Mouse (Mus musculus) MEL (cell line): ENCODE measurements at regions not wholly inside any gene's neighbourhood (a gene's known extent, or its start where the extent isn't known, plus 50 kb on each side); places are given as distances from the start of the nearest gene placed in this dataset.

Source experiments
- DNase-seq: peaks from one replicate; pipeline ENCODE4 v3.0.0; 2011; ENCODE audit warnings: low read depth, low spot score
- H3K27ac ChIP-seq: 2 replicates; pipeline ENCODE4 v1.5.1; 2012; ENCODE audit warnings: low read depth, mild to moderate bottlenecking, control low read depth, low read length, moderate library complexity; ENCODE audit not compliant: control insufficient read depth
- H3K27me3 ChIP-seq, 2 experiments: fragments of 150-350 bp in 1 of 2; sonication (generic) in 1 of 2; 2 replicates each; pipeline ENCODE4 v1.6.1; 2012; ENCODE audit warnings: low read length in 2 of 2, mild to moderate bottlenecking in 2 of 2, improper control_type of control experiment in 1 of 2, moderate library complexity in 1 of 2; ENCODE audit not compliant: insufficient read depth in 2 of 2, control insufficient read depth in 1 of 2
- H3K36me3 ChIP-seq, 2 experiments: 2 replicates each; pipeline ENCODE4 v1.6.1; 2012 to 2014; ENCODE audit warnings: low read length in 2 of 2, improper control_type of control experiment in 1 of 2, inconsistent platforms in 1 of 2, mild to moderate bottlenecking in 1 of 2; ENCODE audit not compliant: insufficient read depth in 2 of 2, control insufficient read depth in 1 of 2
- H3K4me1 ChIP-seq, 2 experiments: fragments of 150-350 bp in 1 of 2; sonication (generic) in 1 of 2; 2 replicates each; pipeline ENCODE4 v1.6.1; 2012; ENCODE audit warnings: low read length in 2 of 2, improper control_type of control experiment in 1 of 2, mild to moderate bottlenecking in 1 of 2; ENCODE audit not compliant: insufficient read depth in 2 of 2, control insufficient read depth in 1 of 2
- H3K4me3 ChIP-seq, 2 experiments: fragments of 150-350 bp in 1 of 2; sonication (generic) in 1 of 2; 2 replicates each; pipeline ENCODE4 v1.5.1; 2012; ENCODE audit warnings: low read depth in 2 of 2, low read length in 2 of 2, mild to moderate bottlenecking in 2 of 2, moderate library complexity in 2 of 2, control low read depth in 1 of 2, improper control_type of control experiment in 1 of 2; ENCODE audit not compliant: control insufficient read depth in 1 of 2, insufficient read depth in 1 of 2
- H3K79me2 ChIP-seq: 2 replicates; pipeline ENCODE4 v1.6.1; 2012; ENCODE audit warnings: mild to moderate bottlenecking, low read length, moderate library complexity; ENCODE audit not compliant: control insufficient read depth, poor library complexity, insufficient read depth
- H3K9ac ChIP-seq: 2 replicates; pipeline ENCODE4 v1.6.1; 2012; ENCODE audit warnings: low read depth, mild to moderate bottlenecking, control low read depth, low read length, moderate library complexity; ENCODE audit not compliant: control insufficient read depth, poor library complexity, severe bottlenecking
- H3K9me3 ChIP-seq: fragments of 150-350 bp; sonication (generic); replicated peaks from 2 replicates; pipeline ENCODE4 v1.6.1; 2012; ENCODE audit warnings: mild to moderate bottlenecking, low read length, improper control_type of control experiment, moderate library complexity; ENCODE audit not compliant: insufficient read depth
- BHLHE40 ChIP-seq: IDR thresholded peaks from 2 replicates; pipeline ENCODE4 v1.6.1; 2012; ENCODE audit warnings: low read depth, mild to moderate bottlenecking, inconsistent platforms, low read length, improper control_type of control experiment, borderline replicate concordance
- CHD2 ChIP-seq: IDR thresholded peaks from 2 replicates; pipeline ENCODE4 v1.6.1; 2011; ENCODE audit warnings: low read length, improper control_type of control experiment
- GATA1 ChIP-seq: IDR thresholded peaks from 2 replicates; pipeline ENCODE4 v1.6.1; 2011; ENCODE audit warnings: low read depth, low read length, improper control_type of control experiment
- JUND ChIP-seq: IDR thresholded peaks from 2 replicates; pipeline ENCODE4 v1.6.1; 2011; ENCODE audit warnings: low read depth, mild to moderate bottlenecking, improper control_type of control experiment, low read length
- MAZ ChIP-seq: IDR thresholded peaks from 2 replicates; pipeline ENCODE4 v1.6.1; 2012; ENCODE audit warnings: low read depth, mild to moderate bottlenecking, inconsistent platforms, low read length, improper control_type of control experiment
- MEF2A ChIP-seq: IDR thresholded peaks from 2 replicates; pipeline ENCODE4 v1.6.1; 2014; ENCODE audit warnings: low read depth, mild to moderate bottlenecking, inconsistent platforms, low read length, improper control_type of control experiment; ENCODE audit not compliant: poor library complexity, insufficient replicate concordance, severe bottlenecking; ENCODE audit errors: extremely low read depth
- MYC ChIP-seq: IDR thresholded peaks from 2 replicates; pipeline ENCODE4 v1.6.1; 2011; ENCODE audit warnings: low read depth, mild to moderate bottlenecking, low read length, improper control_type of control experiment, moderate library complexity
- NRF1 ChIP-seq: IDR thresholded peaks from 2 replicates; pipeline ENCODE4 v1.6.1; 2014; ENCODE audit warnings: low read depth, mild to moderate bottlenecking, inconsistent platforms, low read length, improper control_type of control experiment, moderate library complexity; ENCODE audit not compliant: poor library complexity, insufficient read depth, severe bottlenecking
- POLR2A ChIP-seq, 2 experiments: IDR thresholded peaks; 2 replicates each; pipeline ENCODE4 v1.6.1; 2011 to 2012; ENCODE audit warnings: low read length in 2 of 2, mild to moderate bottlenecking in 2 of 2, control low read depth in 1 of 2, improper control_type of control experiment in 1 of 2, low read depth in 1 of 2, moderate library complexity in 1 of 2; ENCODE audit not compliant: control insufficient read depth in 1 of 2, insufficient read depth in 1 of 2, poor library complexity in 1 of 2
- POLR2AphosphoS2 ChIP-seq: IDR thresholded peaks from 2 replicates; pipeline ENCODE4 v1.6.1; 2011; ENCODE audit warnings: low read length, improper control_type of control experiment
- SIN3A ChIP-seq: IDR thresholded peaks from 2 replicates; pipeline ENCODE4 v1.6.1; 2012; ENCODE audit warnings: low read length, improper control_type of control experiment, inconsistent platforms
- SMC3 ChIP-seq: IDR thresholded peaks from 2 replicates; pipeline ENCODE4 v1.6.1; 2011; ENCODE audit warnings: low read depth, low read length, improper control_type of control experiment
- TBP ChIP-seq: IDR thresholded peaks from 2 replicates; pipeline ENCODE4 v1.8.0; 2011; ENCODE audit warnings: low read depth, low read length, improper control_type of control experiment
- ZMIZ1 ChIP-seq: IDR thresholded peaks from 2 replicates; pipeline ENCODE4 v1.6.1; 2012; ENCODE audit warnings: low read depth, mild to moderate bottlenecking, inconsistent platforms, low read length, improper control_type of control experiment, moderate library complexity

GRCm38 (mm10) chr3:123983045-123983444, 292.4 kb upstream of the Ndst3 start:
- no peaks in the 10 kb centered on the region for H3K79me2 ChIP-seq
- H3K36me3 ChIP-seq, result no peaks in the 10 kb centered on the region
- no peak overlapping the region for H3K27ac ChIP-seq
- H3K4me1 ChIP-seq, result no peaks in the 10 kb centered on the region
- no peak for TF ChIP-seq POLR2AphosphoS2
- no peak for TF ChIP-seq BHLHE40
- TF ChIP-seq SMC3, result no peak
- no peak for TF ChIP-seq MYC
- TF ChIP-seq MAZ, result no peak
- no peak for TF ChIP-seq NRF1
- no peak for TF ChIP-seq JUND
- TF ChIP-seq SIN3A, result no peak
- no peak for TF ChIP-seq CHD2
- no peak for TF ChIP-seq TBP
- H3K9ac ChIP-seq, result no peak overlapping the region
- H3K4me3 ChIP-seq, result no peak overlapping the region
- no peaks in the 10 kb centered on the region for H3K27me3 ChIP-seq
- DNase-seq, result no peak
- H3K9me3 ChIP-seq, result no peaks in the 10 kb centered on the region

- TF ChIP-seq JUND (no peak), POLR2A (IDR thresholded peaks at IDR 0.05; ENCODE audit: control insufficient read depth in 1 of 2, insufficient read depth in 1 of 2, low read depth in 1 of 2, low read length in 2 of 2, poor library complexity in 1 of 2) (no peak), BHLHE40 (no peak)
- TF ChIP-seq, all 39 proteins: peak for 0
- H3K4me3 ChIP-seq, result no peak overlapping the region; a peak in 1 of 4 replicates
- no peaks in the 10 kb centered on the region for H3K27me3 ChIP-seq
- H3K27ac ChIP-seq, result no peak overlapping the region
- no peaks in the 10 kb centered on the region for H3K9me3 ChIP-seq
- DNase-seq, result no peak
- no peaks in the 10 kb centered on the region for H3K4me1 ChIP-seq
- no peak overlapping the region for H3K9ac ChIP-seq
- no peaks in the 10 kb centered on the region for H3K79me2 ChIP-seq
- no peaks in the 10 kb centered on the region for H3K36me3 ChIP-seq
Measured at GRCm38 (mm10) chr3:123983530-123983929, 292.9 kb upstream of the Ndst3 start.

- no peaks in the 10 kb centered on the region for H3K9me3 ChIP-seq
- peak overlapping the region in 1 of 2 experiments; percentile 43; a peak in 2 of 4 replicates for H3K4me3 ChIP-seq
- H3K4me1 ChIP-seq, result no peaks in the 10 kb centered on the region
- H3K27me3 ChIP-seq, result no peaks in the 10 kb centered on the region
- no peaks in the 10 kb centered on the region for H3K36me3 ChIP-seq
- H3K79me2 ChIP-seq, result no peaks in the 10 kb centered on the region
- H3K27ac ChIP-seq, result no peak overlapping the region
- DNase-seq, result no peak
- H3K9ac ChIP-seq, result no peak overlapping the region
- no peak for TF ChIP-seq GATA1
- TF ChIP-seq ZMIZ1, result no peak
- no peak for TF ChIP-seq MEF2A
Measured at GRCm38 (mm10) chr3:123984028-123984427, 293.4 kb upstream of the Ndst3 start.
